Mouse (Mus musculus) intestine, embryonic 14.5 days (tissue): ENCODE results near the gene Dbr1. TPM values are rescaled to one million over a fixed set of nuclear protein-coding genes. Genes with fewer than 3 reads are reported as not detected.

Experiments
- ATAC-seq: fragments of 200-750 bp; cut with Nextera tagmentation; replicated peaks from 2 replicates; pipeline ENCODE4 v1.8.0; 2017; ENCODE audit warnings: low read depth, moderate number of reproducible peaks, moderate TSS enrichment, moderate library complexity; ENCODE audit not compliant: low FRiP score, low TSS enrichment
- DNase-seq: peaks from one replicate; pipeline ENCODE4 v3.0.0-alpha.2; 2018; ENCODE audit warnings: low spot score
- H3K27ac ChIP-seq: fragments of 300-500 bp; sonication (generic); 2 replicates; pipeline ENCODE4 v1.5.1; 2014; ENCODE audit warnings: low read depth, mild to moderate bottlenecking, control low read depth
- H3K27me3 ChIP-seq: fragments of 300-500 bp; sonication (generic); replicated peaks from 2 replicates; pipeline ENCODE4 v1.6.1; 2014; ENCODE audit warnings: low read length, control low read depth; ENCODE audit not compliant: control insufficient read depth, insufficient read depth
- H3K36me3 ChIP-seq: fragments of 300-500 bp; sonication (generic); 2 replicates; pipeline ENCODE4 v1.6.1; 2014; ENCODE audit warnings: low read length, control low read depth; ENCODE audit not compliant: control insufficient read depth, insufficient read depth
- H3K4me1 ChIP-seq: fragments of 300-500 bp; sonication (generic); replicated peaks from 2 replicates; pipeline ENCODE4 v1.6.1; 2014; ENCODE audit warnings: low read length, control low read depth, mixed read lengths; ENCODE audit not compliant: control insufficient read depth, insufficient read depth
- H3K4me2 ChIP-seq: fragments of 300-500 bp; sonication (generic); 2 replicates; pipeline ENCODE4 v1.6.1; 2014; ENCODE audit warnings: low read length
- H3K4me3 ChIP-seq: fragments of 300-500 bp; sonication (generic); 2 replicates; pipeline ENCODE4 v1.5.1; 2014; ENCODE audit warnings: low read depth, low read length, control low read depth, mixed read lengths
- H3K9ac ChIP-seq: fragments of 300-500 bp; sonication (generic); 2 replicates; pipeline ENCODE4 v1.6.1; 2014; ENCODE audit warnings: mild to moderate bottlenecking, low read length
- H3K9me3 ChIP-seq: fragments of 300-500 bp; sonication (generic); 2 replicates; pipeline ENCODE4 v1.6.1; 2016; ENCODE audit warnings: low read length, control low read depth; ENCODE audit not compliant: control insufficient read depth
- WGBS: fragments of 180-500 bp; shearing (Covaris S2); extraction: QIAGEN DNeasy Blood & Tissue Kit; methylation state at CpG from one replicate; pipeline ENCODE4 v1.1.7; 2014; 5-methylcytosine and 5-hydroxymethylcytosine counted together
- polyA plus RNA-seq: library from polyadenylated mRNA; unstranded; fragments of >200 nt; fragmentation: Nextera tagmentation; extraction: Ambion mirVana; gene quantifications from 2 replicates; pipeline ENCODE4 v1.2.1, GENCODE M21; 2014

Gene Dbr1
- polyA plus RNA-seq, 1 experiment from 2014 or later: 27.8 TPM

GRCm38 (mm10) chr9:99558824-99559556, 16.6 kb upstream of the Dbr1 start:
- H3K27me3 ChIP-seq: no peaks in the 10 kb centered on the region
- H3K36me3 ChIP-seq: no peaks in the 10 kb centered on the region
- H3K4me3 ChIP-seq: no peak overlapping the region
- H3K9ac ChIP-seq: no peak overlapping the region
- 89% methylated on average over 7 of the region's 7 CpGs for WGBS
- DNase-seq: no peak
- H3K27ac ChIP-seq: no peak overlapping the region
- no peaks in the 10 kb centered on the region for H3K9me3 ChIP-seq
- no peak for ATAC-seq
- H3K4me2 ChIP-seq: no peak overlapping the region
- no peaks in the 10 kb centered on the region; the same call in 1 of the 2 replicates for H3K4me1 ChIP-seq

- Histone ChIP-seq H3K4me2 (no peak overlapping the region), H3K4me1 (no peaks in the 10 kb centered on the region; the same call in 1 of the 2 replicates)
Measured at GRCm38 (mm10) chr9:99559557-99559904, 16.1 kb upstream of the Dbr1 start.

GRCm38 (mm10) chr9:99560389-99560788, 15.2 kb upstream of the Dbr1 start:
- Histone ChIP-seq H3K4me2 (no peak overlapping the region), H3K4me1 (no peaks in the 10 kb centered on the region; the same call in 1 of the 2 replicates), H3K27ac (no peak overlapping the region), H3K9ac (no peak overlapping the region), H3K9me3 (no peaks in the 10 kb centered on the region), H3K4me3 (no peak overlapping the region), H3K36me3 (no peaks in the 10 kb centered on the region), H3K27me3 (no peaks in the 10 kb centered on the region)
- DNase-seq: no peak
- ATAC-seq: no peak
- 91% methylated on average over 3 of the region's 3 CpGs for WGBS

More at GRCm38 (mm10) chr9:99559557-99559904, 16.1 kb upstream of the Dbr1 start:
- Histone ChIP-seq H3K36me3 (no peaks in the 10 kb centered on the region), H3K9ac (no peak overlapping the region), H3K9me3 (no peaks in the 10 kb centered on the region), H3K27ac (no peak overlapping the region), H3K27me3 (no peaks in the 10 kb centered on the region), H3K4me3 (no peak overlapping the region)
- ATAC-seq: no peak
- DNase-seq: no peak

GRCm38 (mm10) chr9:99563714-99564113, 11.9 kb upstream of the Dbr1 start:
- DNase-seq (peak; percentile 85), ATAC-seq (no peak)
- Histone ChIP-seq H3K4me3 (no peak overlapping the region), H3K36me3 (no peaks in the 10 kb centered on the region), H3K27ac (no peak overlapping the region), H3K9ac (no peak overlapping the region), H3K9me3 (no peaks in the 10 kb centered on the region), H3K4me1 (peaks cover 7% of the 10 kb centered on the region), H3K4me2 (no peak overlapping the region), H3K27me3 (no peaks in the 10 kb centered on the region)
- WGBS: 20% methylated on average over 11 of the region's 11 CpGs

- Histone ChIP-seq H3K27me3 (no peaks in the 10 kb centered on the region), H3K4me1 (peaks cover 7% of the 10 kb centered on the region), H3K4me2 (peak overlapping the region; percentile 90), H3K9me3 (no peaks in the 10 kb centered on the region), H3K27ac (peak overlapping the region; percentile 95), H3K36me3 (no peaks in the 10 kb centered on the region), H3K9ac (peak overlapping the region; percentile 95), H3K4me3 (peak overlapping the region; percentile 95)
- DNase-seq (no peak), ATAC-seq (no peak; the same call in 1 of the 2 replicates)
- WGBS: 1% methylated on average over 15 of the region's 15 CpGs
Measured at GRCm38 (mm10) chr9:99568023-99568346, 7.6 kb upstream of the Dbr1 start.

GRCm38 (mm10) chr9:99568347-99569070, 7.1 kb upstream of the Dbr1 start, which contains the start of gene Armc8:
Gene Armc8 (minus strand): TSS chr9:99568899.
- DNase-seq: peak; percentile 92
- under 1% methylated on average over 70 of the region's 70 CpGs for WGBS
- Histone ChIP-seq H3K27ac (peak within 1 kb of the TSS; percentile 95), H3K36me3 (no peaks in the 10 kb centered on the region), H3K9me3 (no peaks in the 10 kb centered on the region), H3K9ac (peak within 1 kb of the TSS; percentile 95), H3K4me3 (peak within 1 kb of the TSS; percentile 95), H3K27me3 (no peaks in the 10 kb centered on the region), H3K4me1 (peaks cover 7% of the 10 kb centered on the region), H3K4me2 (peak within 1 kb of the TSS; percentile 90)
- ATAC-seq: peak; percentile 96

DNA sequence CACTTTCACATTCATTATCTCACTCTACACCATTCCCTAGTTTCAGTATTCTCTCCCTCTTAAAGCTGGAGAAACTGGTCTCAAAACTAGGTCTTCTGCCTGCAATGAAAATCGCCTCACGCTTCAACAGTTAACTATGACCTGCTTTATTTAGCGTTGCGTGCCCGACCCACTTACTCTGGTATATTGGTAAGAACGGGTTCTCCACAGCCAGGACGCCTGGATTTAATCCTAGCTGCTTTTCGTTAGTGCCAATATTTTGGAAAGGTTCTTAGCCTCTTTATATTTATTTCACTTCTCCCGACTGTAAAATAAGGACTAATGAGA, 6.6 kb upstream of the Dbr1 start:
- H3K9ac ChIP-seq: peak overlapping the region; percentile 95
- WGBS: 1% methylated on average over 9 of the region's 9 CpGs
- no peaks in the 10 kb centered on the region for H3K9me3 ChIP-seq
- H3K4me3 ChIP-seq: peak overlapping the region; percentile 95
- no peaks in the 10 kb centered on the region for H3K27me3 ChIP-seq
- H3K27ac ChIP-seq: peak overlapping the region; percentile 95
- H3K4me1 ChIP-seq: peaks cover 7% of the 10 kb centered on the region
- no peak for DNase-seq
- H3K4me2 ChIP-seq: peak overlapping the region; percentile 90
- no peaks in the 10 kb centered on the region for H3K36me3 ChIP-seq
- ATAC-seq: no peak; the same call in 1 of the 2 replicates

- H3K4me3 ChIP-seq: no peak overlapping the region
- peaks cover 50% of the 10 kb centered on the region for H3K36me3 ChIP-seq
- H3K9ac ChIP-seq: no peak overlapping the region
- no peak overlapping the region for H3K27ac ChIP-seq
- WGBS: 45% methylated on average over 2 of the region's 2 CpGs
- ATAC-seq (no peak), DNase-seq (no peak)
- H3K27me3 ChIP-seq: no peaks in the 10 kb centered on the region
- H3K4me1 ChIP-seq: peaks cover 6% of the 10 kb centered on the region; the same call in 1 of the 2 replicates
- no peaks in the 10 kb centered on the region for H3K9me3 ChIP-seq
- H3K4me2 ChIP-seq: no peak overlapping the region
Measured at GRCm38 (mm10) chr9:99580655-99581054, 5.1 kb downstream of the Dbr1 start.
